Mouse (Mus musculus) bone marrow, adult 2 months (tissue): ENCODE measurements at regions not wholly inside any gene's neighbourhood (a gene's known extent, or its start where the extent isn't known, plus 50 kb on each side); places are given as distances from the start of the nearest gene placed in this dataset.

Experiments used
- H3K27ac ChIP-seq: fragments of 200-500 bp; 2 replicates; pipeline ENCODE4 v1.5.1; 2012; ENCODE audit warnings: low read depth, mild to moderate bottlenecking, control low read depth, inconsistent platforms, low read length; ENCODE audit not compliant: control insufficient read depth, poor library complexity, insufficient read depth
- H3K4me1 ChIP-seq: fragments of 200-500 bp; 2 replicates; pipeline ENCODE4 v1.6.1; 2011; ENCODE audit warnings: low read length; ENCODE audit not compliant: control insufficient read depth, insufficient read depth
- H3K4me3 ChIP-seq: fragments of 200-500 bp; replicated peaks from 2 replicates; pipeline ENCODE3; 2011; ENCODE audit warnings: mild to moderate bottlenecking, low read depth, low read length, control low read depth; ENCODE audit not compliant: control insufficient read depth
- CTCF ChIP-seq: fragments of 200-500 bp; IDR thresholded peaks from 2 replicates; pipeline ENCODE4 v1.5.1; 2011; ENCODE audit warnings: low read length, control low read depth; ENCODE audit not compliant: control insufficient read depth, insufficient read depth
- POLR2A ChIP-seq: fragments of 200-500 bp; IDR thresholded peaks from 2 replicates; pipeline ENCODE4 v1.6.1; 2011; ENCODE audit warnings: low read depth, mild to moderate bottlenecking, control low read depth, low read length, borderline replicate concordance; ENCODE audit not compliant: control insufficient read depth
- WGBS: fragments of 180-500 bp; shearing (Covaris S2); methylation state at CpG from one replicate; pipeline ENCODE4 v1.1.7; 2018; 5-methylcytosine and 5-hydroxymethylcytosine counted together

DNA sequence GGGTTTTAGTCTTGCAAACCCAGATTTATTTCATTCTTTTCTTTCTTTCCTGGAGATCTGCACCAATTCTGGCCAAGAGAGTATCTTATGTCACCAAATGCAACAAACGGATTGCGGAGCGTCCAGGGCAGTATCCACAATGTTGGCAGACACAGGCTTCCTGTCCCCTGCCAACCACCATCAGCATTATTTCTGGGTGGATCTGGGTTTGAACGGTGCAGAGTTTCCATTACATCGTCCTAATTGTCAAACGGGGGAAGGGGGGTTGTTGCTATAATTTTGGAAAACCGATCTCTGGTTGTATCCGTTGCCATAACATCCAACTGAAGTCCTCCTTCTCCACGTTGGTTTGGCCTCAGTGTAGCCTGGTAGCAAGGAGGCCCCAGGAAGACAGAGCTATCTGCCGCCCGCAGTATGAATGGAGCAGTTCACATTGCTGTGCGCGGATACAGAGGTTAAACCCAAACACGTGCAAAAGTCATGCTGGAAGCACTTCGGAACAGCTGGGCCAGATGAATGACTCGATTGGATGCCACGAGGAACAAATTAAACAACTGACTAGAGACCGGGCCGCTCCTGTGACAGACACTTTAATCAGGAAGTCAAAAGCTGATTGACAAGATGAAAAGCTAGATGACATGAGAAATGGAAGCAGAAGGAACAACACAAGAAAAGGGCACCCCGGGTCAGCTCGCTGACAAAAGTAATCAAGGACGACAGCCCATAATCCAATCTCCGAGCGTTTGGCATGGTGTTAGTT lies 404.5 kb downstream of the Etnk1 start:
- H3K4me1 ChIP-seq: no peaks in the 10 kb centered on the region
- no peak for TF ChIP-seq POLR2A
- no peak for TF ChIP-seq CTCF
- WGBS: 88% methylated on average over 24 of the region's 24 CpGs
- H3K27ac ChIP-seq: no peak overlapping the region
- H3K4me3 ChIP-seq: no peak overlapping the region

DNA sequence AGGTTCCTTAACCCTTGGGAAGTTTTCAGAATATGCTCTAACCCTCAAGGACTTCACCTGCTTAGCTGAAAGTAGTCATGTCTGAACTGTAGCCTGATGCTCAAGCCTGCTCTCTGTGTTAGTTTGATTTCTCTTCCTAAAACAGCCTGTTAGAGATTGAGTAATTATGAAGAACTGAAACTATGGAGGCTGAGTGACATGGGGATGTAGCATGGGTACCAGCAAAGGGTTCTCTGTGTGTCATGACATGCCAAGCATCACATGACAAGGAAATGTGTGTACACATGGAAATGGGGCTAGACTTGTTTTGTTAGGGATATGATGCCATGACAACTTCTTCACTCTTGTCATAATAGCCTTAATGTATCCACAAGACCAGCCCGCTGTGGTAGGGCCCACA lies 412.2 kb downstream of the Etnk1 start:
- H3K27ac ChIP-seq: no peak overlapping the region
- no peak for TF ChIP-seq CTCF
- no peak for TF ChIP-seq POLR2A
- H3K4me3 ChIP-seq: no peak overlapping the region
- WGBS: 81% methylated on average over 1 of the region's 1 CpGs
- no peaks in the 10 kb centered on the region for H3K4me1 ChIP-seq

DNA sequence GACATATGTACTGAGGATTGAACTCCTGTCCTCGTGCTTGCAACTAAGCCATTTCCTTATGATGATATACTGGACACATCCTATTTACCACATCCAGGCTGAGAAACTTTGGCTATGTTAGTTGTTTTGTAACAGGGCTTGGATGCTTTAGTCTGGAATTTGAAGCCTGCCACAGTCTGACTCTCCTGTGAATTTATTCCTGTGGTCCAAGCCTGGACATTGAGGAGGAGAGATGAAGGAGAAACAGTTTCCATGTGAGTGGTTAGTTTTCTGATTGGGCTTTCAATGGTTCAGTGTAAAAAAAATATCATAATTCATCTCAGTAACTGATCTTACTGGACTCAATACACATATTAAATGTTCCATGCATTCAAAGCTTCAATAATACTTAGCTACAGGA lies 422.6 kb downstream of the Etnk1 start:
- 47% methylated on average over 1 of the region's 1 CpGs for WGBS
- Histone ChIP-seq H3K4me1 (no peaks in the 10 kb centered on the region), H3K27ac (no peak overlapping the region), H3K4me3 (no peak overlapping the region)
- TF ChIP-seq POLR2A: no peak
- TF ChIP-seq CTCF: no peak

DNA sequence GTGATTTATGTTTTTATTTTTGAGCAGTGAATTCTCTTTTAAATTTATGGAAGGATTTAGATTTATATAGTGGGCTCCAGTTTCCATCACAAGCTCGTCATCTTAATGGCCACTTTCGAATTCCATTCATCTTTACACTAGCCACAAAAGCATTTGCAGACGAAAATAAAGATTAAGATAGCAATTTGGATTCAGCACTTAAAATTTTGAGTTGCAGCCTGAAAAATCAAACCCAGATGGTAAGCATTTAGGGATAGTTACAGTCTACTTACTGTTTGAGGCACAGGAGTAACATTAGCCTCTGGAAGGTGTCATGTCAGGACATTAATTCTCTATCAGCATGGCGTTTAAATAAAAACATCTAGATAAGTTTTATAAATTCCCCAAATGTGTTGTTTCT lies 423.2 kb downstream of the Etnk1 start:
- no peak for TF ChIP-seq POLR2A
- no peak for TF ChIP-seq CTCF
- 71% methylated on average over 4 of the region's 4 CpGs for WGBS
- H3K4me1 ChIP-seq: no peaks in the 10 kb centered on the region
- H3K4me3 ChIP-seq: no peak overlapping the region
- H3K27ac ChIP-seq: no peak overlapping the region

DNA sequence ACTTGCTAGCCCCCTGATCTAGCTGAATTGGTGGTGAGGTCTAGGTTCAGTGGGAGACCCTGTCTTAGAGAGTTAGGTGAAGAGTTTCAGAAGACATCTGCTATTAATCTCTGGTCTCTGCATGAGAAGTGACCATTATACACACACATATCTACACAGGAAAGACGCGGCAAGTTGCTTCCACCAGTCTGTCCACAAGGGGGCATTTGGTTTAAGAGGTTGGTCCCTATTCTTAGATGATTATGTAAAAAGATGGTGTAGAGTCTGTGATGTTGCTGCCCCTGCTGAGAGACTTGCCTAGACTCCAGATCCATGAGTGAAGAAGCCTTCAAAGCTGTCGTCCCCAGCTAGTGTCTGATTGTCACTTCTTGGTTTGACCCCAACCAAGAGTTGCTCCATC lies 425.5 kb downstream of the Etnk1 start:
- no peak for TF ChIP-seq CTCF
- TF ChIP-seq POLR2A: no peak
- 72% methylated on average over 3 of the region's 3 CpGs for WGBS
- Histone ChIP-seq H3K4me3 (no peak overlapping the region), H3K4me1 (no peaks in the 10 kb centered on the region), H3K27ac (no peak overlapping the region)

DNA sequence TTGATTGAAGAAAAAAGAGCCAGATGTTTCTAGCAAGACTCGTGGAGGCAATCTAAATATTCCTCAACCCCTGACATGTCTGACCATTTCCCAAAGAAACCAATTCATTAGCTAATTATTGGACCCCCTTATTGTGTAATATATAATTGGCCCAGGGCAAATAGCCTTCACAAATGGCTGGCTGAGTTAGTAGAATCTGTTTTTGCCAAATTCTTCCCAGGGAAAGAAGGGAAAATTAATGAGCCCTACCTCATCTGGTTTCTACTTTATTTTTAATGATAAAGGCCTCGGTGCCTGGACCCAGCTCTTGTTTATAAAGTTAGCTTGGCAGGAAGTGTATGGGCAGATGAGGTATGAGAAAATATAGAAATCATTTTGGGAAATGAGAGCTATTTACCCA lies 428.5 kb downstream of the Etnk1 start:
- H3K4me3 ChIP-seq: no peak overlapping the region
- no peak overlapping the region for H3K27ac ChIP-seq
- WGBS: 69% methylated on average over 2 of the region's 2 CpGs
- TF ChIP-seq CTCF: no peak
- no peak for TF ChIP-seq POLR2A
- no peaks in the 10 kb centered on the region for H3K4me1 ChIP-seq

DNA sequence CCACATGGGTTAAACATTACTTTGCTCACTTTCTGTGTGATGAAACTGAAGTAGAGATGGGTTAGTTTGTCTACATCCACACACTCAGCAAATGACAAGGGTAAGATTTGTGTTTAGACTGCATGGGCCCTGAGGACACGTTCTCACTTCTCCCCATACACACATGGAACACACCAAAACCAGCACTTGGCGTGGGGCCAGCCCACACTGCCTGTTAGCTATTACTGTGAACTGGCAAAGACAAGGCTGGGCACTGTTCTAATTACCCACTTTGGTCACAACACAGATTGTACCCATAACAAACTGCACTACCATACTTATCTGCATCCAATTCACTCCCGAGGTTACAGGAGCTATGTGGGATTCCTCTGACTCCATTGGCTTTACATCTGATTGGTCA lies 430.4 kb downstream of the Etnk1 start:
- H3K27ac ChIP-seq: no peak overlapping the region
- H3K4me3 ChIP-seq: no peak overlapping the region
- WGBS: 71% methylated on average over 3 of the region's 3 CpGs
- no peaks in the 10 kb centered on the region for H3K4me1 ChIP-seq
- TF ChIP-seq CTCF (no peak), POLR2A (no peak)

DNA sequence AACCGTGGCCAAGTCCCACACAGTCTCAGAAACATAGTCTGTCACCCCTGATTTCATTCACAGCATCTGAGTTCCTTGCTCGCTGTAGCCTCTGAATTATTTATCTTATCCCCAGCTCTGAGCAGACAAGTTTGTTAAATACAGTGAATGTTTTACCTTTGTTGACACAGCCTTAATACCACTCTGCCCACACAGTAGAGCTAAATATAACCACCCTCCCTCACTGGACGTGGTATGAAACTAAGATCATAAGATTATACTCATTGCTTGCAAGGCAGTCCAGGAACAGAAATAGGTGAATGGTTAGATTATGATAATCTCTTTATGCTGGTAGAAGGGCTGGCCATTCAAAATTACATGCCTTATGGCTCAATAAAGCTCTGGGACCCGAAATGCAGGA lies 431.9 kb downstream of the Etnk1 start:
- no peak overlapping the region for H3K27ac ChIP-seq
- H3K4me1 ChIP-seq: no peaks in the 10 kb centered on the region
- no peak overlapping the region for H3K4me3 ChIP-seq
- WGBS: 65% methylated on average over 4 of the region's 4 CpGs
- TF ChIP-seq POLR2A (no peak), CTCF (no peak)

DNA sequence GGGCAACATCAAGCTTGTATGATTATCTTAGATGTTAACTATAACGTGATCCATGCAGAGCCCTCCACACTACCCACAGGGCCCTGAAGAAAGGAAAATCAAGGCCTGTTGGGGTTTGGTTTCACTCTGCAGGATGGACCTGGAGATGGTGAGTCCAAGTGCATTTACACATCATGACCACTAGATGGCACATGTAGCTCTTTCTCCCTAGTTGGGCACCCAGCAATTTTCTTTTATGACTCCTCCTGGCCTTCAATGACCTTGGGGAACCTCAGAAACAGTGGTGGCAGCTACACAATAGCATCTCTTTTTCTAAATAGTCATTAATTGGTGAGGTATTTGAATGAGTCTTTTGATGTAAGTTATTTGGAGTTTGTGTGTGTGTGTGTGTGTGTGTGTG lies 442.1 kb downstream of the Etnk1 start:
- 64% methylated on average over 1 of the region's 1 CpGs for WGBS
- H3K4me3 ChIP-seq: no peak overlapping the region
- H3K4me1 ChIP-seq: no peaks in the 10 kb centered on the region
- TF ChIP-seq POLR2A: no peak
- TF ChIP-seq CTCF: peak; percentile 45
- H3K27ac ChIP-seq: no peak overlapping the region
